21 mouse cellular contexts compared by ENCODE assay signal in genomic region chr10:116458786-116459185, GRCm38 (mm10). TPM values are rescaled to one million over a fixed set of nuclear protein-coding genes. Genes with fewer than 3 reads are reported as not detected.
DNase-seq lines count a peak whose midpoint lies in the region; ATAC-seq lines count a peak whose summit lies in the region.
"Had no signal": no experiment of that assay in that cellular context is flagged by ENCODE, and none has a peak within 500 bp of the region (broad histone marks: within the 10 kb centered on the region; RNA-seq: fewer than 3 reads in every experiment).

No protein-coding gene starts in this region.

- DNase-seq in frontal cortex, postnatal 14 days (ENCODE audit: low spot score in 2 of 2), result no peak
- DNase-seq in layer of hippocampus, adult 18-20 months (ENCODE audit: low spot score in 2 of 2), result peak; percentile 41 to 43
- no peak for DNase-seq in layer of hippocampus, adult 11-12 months (ENCODE audit: low spot score)
- DNase-seq in layer of hippocampus, postnatal 36 days, result peak; percentile 37 to 38
- DNase-seq in layer of hippocampus, adult 9-10 months (ENCODE audit: low spot score), result no peak
- DNase-seq in right cerebral cortex, adult 18-20 months, result peak; percentile 36
- no peak for DNase-seq in right cerebral cortex, postnatal 25 days
- DNase-seq: adrenal gland, postnatal 10 days; adrenal gland, postnatal 36 days; B cell, adult 2 months; cerebellum, adult 11 months; cerebellum, adult 2 months; cerebellum, adult 9-11 months; cerebellum, postnatal 25 days; gastrocnemius, postnatal 25 days; heart, adult 18-20 months; heart, postnatal 14 days had no signal

- ATAC-seq in frontal cortex, adult (ENCODE audit: low TSS enrichment), result peak; percentile 81
- ATAC-seq: forebrain, embryonic 15.5 days; Patski had no signal

RNA-seq across cellular contexts. Expression of gene Kcnmb4, which starts 14.9 kb away (rescaled TPM):
- 10 to 100 TPM; 68.9 to 76.2 TPM for total RNA-seq in layer of hippocampus, adult 18-20 months (2021)
- total RNA-seq in layer of hippocampus, postnatal 36 days (2021), result 10 to 100 TPM; 71.8 to 74.6 TPM
- total RNA-seq: hematopoietic stem cell, adult 5-6 weeks had no signal

Comparison
In these comparisons a context has a peak if more than half of its experiments do, and no peak if none do; other contexts are left out.
1. DNase-seq: peak in layer of hippocampus, adult 18-20 months (2 of 2), layer of hippocampus, postnatal 36 days (2 of 2) and right cerebral cortex, adult 18-20 months (single experiment); none in frontal cortex, postnatal 14 days (0 of 2), layer of hippocampus, adult 11-12 months (single experiment), layer of hippocampus, adult 9-10 months (single experiment) and right cerebral cortex, postnatal 25 days (single experiment).